Mouse (Mus musculus): ENCODE measurements around the gene Palm2.
"Not testable (repeated sequence)": the region's sequence is repeated elsewhere in the genome, so short reads cannot be mapped to it uniquely, and the experiment has no call there.

Palm2 gene

GRCm38 (mm10) chr4:57433941-57434704 is at the start of gene Palm2:
Gene Palm2 (plus strand): TSS chr4:57434247.
- no peak for DNase-seq (ENCODE audit: low read depth, low spot score)

- DNase-seq (ENCODE audit: low read depth, low spot score): peak; percentile 8
These were observed 49.7 kb upstream of the Palm2 start for GRCm38 (mm10) chr4:57384355-57384754.

DNA sequence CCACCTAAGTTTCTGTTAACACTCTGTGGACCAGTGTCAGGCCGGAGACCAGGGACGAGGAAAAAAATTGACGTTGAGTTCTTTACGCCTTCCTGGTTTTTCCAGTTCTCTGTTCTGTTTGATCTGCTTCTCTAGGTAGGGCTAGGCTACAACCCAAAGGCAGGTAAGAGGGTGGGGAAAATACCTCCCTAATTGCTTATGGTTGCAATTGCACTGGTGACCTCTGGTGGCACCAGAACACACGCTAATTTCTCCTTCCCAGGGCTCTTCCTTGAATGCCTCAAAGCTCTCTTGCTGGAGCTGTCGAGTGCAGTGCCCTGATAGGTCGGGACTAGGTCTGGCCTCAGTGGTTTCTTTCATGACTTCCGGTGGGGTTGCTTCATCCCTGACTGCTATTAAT is 42.9 kb upstream of the Palm2 start:
- DNase-seq (ENCODE audit: low read depth, low spot score): no peak

- DNase-seq (ENCODE audit: low read depth, low spot score): no peak
These were observed 37.6 kb upstream of the Palm2 start for GRCm38 (mm10) chr4:57396414-57396813.

DNA sequence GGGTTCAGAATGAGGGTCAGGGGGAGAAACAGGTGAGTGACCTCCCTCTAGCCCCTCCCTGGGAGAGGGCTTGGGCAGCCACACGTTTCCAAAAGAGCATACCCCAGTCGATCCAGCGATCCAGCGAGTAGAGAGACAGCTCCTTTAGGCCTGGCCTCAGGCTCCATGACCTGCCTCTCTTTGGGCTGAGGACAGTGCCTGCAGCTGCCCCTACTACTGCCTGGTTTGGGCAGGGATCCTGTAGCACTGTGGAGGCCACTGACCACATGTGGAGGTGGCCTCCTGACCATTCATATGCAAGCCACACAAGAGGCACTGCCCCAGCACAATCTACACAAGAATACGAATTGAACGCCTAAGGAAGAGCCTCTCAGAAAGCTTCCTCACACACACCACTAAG is 21.7 kb upstream of the Palm2 start:
- not testable (repeated sequence) for DNase-seq (ENCODE audit: low read depth, low spot score)

- no peak for DNase-seq (ENCODE audit: low read depth, low spot score)
These were observed 21.0 kb upstream of the Palm2 start for GRCm38 (mm10) chr4:57413016-57413415.

DNA sequence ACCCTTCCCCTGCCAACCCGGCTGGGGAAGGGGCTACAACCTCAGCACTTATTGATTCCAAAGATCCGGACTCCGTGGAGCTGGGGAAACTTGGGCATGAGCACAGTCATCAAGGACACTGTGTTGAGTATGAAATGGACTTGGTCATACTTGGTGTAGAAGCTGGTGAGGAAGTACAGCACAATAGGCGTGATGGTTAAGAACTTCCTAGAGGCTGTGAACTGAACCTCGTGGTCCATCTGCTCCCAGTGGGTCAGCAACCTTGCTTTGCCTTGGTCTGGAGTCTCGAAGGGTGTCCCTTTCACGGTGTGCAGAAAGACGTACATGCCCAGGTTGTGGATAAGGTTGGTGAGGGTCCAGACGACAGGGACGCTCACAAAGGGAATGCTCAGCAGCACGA is 20.4 kb upstream of the Palm2 start:
- not testable (repeated sequence) for DNase-seq (ENCODE audit: low read depth, low spot score)

GRCm38 (mm10) chr4:57424011-57424410 is 10.0 kb upstream of the Palm2 start:
- DNase-seq (ENCODE audit: low read depth, low spot score): no peak

DNA sequence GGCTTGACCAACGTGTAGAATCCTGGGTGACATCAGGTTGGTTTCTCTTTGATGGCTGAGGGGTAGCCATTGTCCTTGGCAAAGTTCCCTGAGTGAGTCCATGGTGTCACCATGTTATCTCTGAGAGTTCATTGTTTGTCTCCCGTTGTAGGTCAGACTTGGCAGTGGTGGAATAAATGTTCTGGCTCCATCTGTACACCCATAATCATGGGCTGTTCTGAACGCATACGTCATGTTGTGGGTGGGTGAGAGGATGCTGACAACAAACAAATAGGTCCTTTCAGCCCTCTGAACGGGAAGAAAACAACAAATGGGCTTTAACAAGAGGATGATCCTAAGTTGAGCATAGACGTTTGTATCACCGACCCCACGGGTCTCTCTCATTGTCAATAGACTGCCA is 5.7 kb upstream of the Palm2 start:
- DNase-seq (ENCODE audit: low read depth, low spot score): no peak

DNA sequence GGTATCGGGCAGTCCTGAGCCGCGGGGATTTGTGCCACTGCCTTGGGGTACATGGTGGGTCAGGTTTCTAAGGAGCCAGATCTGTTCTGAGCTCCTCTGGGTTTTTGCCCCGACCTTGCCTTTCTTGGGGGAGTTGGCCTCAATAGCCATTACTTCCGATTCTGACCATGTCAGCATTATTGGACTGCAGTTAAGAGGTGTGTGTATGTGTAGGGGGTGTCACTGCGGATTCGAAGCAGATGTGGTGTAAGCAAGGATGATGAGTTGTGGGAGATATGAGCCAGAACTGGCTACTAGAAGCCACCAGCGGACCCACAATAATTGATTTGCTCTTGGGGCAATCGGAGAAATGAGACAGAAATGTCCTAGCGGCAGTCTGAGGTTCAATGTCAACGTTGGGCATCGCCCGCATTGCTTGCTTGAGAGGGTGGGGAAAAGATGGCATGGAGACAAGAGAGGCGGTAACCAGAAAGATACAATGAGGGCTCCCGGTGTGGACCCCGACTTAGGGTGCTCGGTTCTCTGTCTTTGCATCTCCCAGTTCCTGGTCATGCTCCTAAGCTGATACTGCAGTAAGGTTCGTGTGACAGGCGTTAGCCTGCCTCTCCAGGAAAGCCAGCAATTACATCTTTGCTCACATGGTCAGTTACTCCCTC is 786 bp downstream of the Palm2 start:
- DNase-seq (ENCODE audit: low read depth, low spot score): no peak

GRCm38 (mm10) chr4:57436286-57436685 is 2.2 kb downstream of the Palm2 start:
- DNase-seq (ENCODE audit: low read depth, low spot score): no peak

DNA sequence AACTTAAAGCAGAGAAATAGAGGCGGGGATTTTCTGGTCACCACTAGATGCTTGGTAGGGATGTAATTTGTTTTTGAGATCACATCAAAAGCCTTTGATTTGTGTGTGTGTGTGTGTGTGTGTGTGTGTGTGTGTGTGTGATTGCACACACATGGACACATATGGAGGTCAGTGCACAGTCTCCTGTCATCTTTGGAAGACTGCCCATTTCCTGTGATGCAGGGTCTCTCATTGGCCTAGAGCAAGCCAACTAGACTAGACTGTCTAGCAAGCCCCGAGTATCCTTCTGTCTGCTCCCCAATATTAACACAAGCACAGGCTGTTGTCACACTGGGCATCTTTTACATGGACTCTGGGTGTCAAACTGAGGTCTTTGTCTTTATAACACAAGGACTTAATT is 12.0 kb downstream of the Palm2 start:
- no peak for DNase-seq (ENCODE audit: low read depth, low spot score)

- no peak for DNase-seq (ENCODE audit: low read depth, low spot score)
These were observed 12.9 kb downstream of the Palm2 start for GRCm38 (mm10) chr4:57446854-57447444.

DNA sequence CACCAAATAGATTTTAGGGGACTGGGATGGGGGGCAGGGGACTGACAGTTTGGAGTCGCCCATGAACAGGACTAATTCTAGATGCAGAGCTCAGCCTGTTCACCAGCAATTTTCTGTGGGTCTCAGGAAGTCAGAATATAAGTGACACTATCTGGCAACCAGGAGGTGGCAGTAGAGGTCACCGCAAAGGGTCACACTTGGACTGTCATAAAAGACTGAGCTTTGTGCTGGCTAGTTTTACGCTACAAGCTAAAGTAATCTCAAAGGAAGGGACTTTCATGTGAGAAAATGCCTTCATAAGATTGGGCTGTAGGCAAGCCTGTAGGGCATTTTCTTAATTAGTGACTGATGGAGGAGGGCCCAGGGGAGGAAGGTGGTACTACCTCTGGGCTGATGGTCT is 17.8 kb downstream of the Palm2 start:
- DNase-seq (ENCODE audit: low read depth, low spot score): no peak

DNA sequence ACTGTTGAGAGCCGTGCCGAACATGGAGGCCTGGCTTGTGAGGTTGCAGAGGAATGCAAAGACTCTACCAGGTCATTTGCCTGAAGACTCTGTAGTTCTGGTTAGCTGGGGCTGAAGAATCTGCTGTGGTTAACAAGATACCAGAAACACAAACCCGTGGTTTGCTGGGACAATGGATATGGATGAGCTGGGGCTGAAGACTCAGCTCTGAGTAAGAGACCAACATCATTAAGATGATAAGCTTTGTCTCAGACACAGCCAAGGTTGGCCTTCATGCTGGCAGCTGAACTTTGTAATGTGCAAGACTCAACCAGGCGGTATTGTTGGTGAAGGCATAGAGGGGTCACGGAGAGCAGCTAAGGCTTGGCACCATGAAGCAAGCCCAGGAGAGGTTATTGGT is 18.6 kb downstream of the Palm2 start:
- DNase-seq (ENCODE audit: low read depth, low spot score): no peak

GRCm38 (mm10) chr4:57462378-57462777 is 28.3 kb downstream of the Palm2 start:
- no peak for DNase-seq (ENCODE audit: low read depth, low spot score)

GRCm38 (mm10) chr4:57482435-57482834 is 48.4 kb downstream of the Palm2 start:
- no peak for DNase-seq (ENCODE audit: low read depth, low spot score)

- DNase-seq (ENCODE audit: low read depth, low spot score): no peak
These were observed 52.3 kb downstream of the Palm2 start for GRCm38 (mm10) chr4:57486392-57486791.

DNA sequence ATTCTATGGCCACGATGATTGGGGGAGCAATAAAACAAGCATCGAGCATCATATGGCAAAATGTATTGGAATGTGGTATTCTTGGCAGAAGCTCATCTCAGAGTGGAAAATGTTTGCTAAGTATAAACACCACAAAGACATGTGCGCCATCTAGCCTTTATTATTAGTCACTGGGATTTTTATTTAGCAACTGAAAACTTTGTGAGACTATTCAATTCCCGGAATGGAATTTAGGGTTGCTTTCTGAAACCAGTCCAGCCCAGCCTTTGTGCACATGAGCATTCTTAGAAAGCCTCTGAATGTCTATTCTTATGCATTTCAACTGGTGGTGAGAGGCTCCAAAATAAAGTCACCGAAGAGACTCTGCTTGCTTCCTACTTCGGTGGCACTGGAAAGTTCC is 55.8 kb downstream of the Palm2 start:
- no peak for DNase-seq (ENCODE audit: low read depth, low spot score)

DNA sequence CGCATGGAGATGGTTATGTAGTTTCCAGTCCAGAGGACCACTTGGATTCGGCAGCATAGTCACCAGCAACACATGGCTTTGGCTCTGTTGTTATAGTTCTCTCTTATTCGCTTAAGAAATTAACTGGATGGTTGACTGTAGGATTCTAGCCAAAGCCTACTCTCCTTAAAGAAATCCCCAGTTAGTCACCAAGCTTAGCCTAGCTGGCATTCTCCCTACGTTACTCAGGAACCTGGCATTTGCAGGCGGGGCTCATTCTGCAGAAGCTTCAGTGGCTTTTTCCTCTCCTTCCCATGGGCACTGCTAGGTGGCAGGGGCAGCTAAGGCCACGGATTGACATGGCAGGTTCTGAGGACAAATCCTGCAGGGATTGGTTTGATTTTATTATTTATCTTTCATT is 70.7 kb downstream of the Palm2 start:
- no peak for DNase-seq (ENCODE audit: low read depth, low spot score)

DNA sequence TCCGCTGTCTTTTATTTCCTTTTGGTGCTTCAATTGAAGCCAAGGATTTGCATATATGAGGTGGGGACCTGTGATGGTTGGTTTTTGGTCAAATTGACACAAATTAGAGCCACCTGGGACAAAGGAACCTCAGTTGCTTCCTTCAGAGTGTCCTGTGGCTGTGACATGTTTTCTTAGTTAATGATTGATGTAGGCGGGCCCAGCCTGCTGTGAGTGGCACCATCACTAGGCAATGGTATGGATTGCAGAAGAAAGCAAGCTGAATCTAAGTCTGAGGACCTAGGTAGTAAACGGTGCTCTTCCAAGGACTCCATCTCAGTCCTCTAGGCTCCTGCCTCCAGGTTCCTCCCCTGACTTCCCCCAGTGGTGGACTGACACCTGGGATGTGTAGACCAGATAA is 76.5 kb downstream of the Palm2 start:
- DNase-seq (ENCODE audit: low read depth, low spot score): no peak

- DNase-seq (ENCODE audit: low read depth, low spot score): no peak
These were observed 77.7 kb downstream of the Palm2 start for GRCm38 (mm10) chr4:57511734-57512133.
